Mouse (Mus musculus) heart, adult 2 months (tissue): Measurements from ENCODE around the gene Tspan5.

Source experiments
- CTCF ChIP-seq: fragments of 200-600 bp; IDR thresholded peaks from 2 replicates; pipeline ENCODE4 v1.8.1; 2022; ENCODE audit warnings: antibody characterized with exemption, mild to moderate bottlenecking, moderate library complexity
- EP300 ChIP-seq: fragments of 200-500 bp; IDR thresholded peaks from 2 replicates; pipeline ENCODE4 v1.6.1; 2011; ENCODE audit warnings: low read depth, low read length, control low read depth; ENCODE audit not compliant: insufficient read depth
- POLR2A ChIP-seq: fragments of 200-500 bp; IDR thresholded peaks from 2 replicates; pipeline ENCODE4 v1.6.1; 2011; ENCODE audit warnings: mild to moderate bottlenecking, low read depth, low read length, control low read depth; ENCODE audit not compliant: insufficient read depth

GRCm38 (mm10) chr3:138845820-138846219, 103.8 kb downstream of the Tspan5 start:
- TF ChIP-seq POLR2A (no peak), CTCF (no peak), EP300 (no peak)
